Mouse (Mus musculus): ENCODE measurements around the gene Cacnb4. TPM values are rescaled to one million over a fixed set of nuclear protein-coding genes. Genes with fewer than 3 reads are reported as not detected.

Gene Cacnb4
- 0.06 TPM for polyA plus RNA-seq (2017; shearing (Covaris generic))

GRCm38 (mm10) chr2:52676023-52676912 lies at the start of gene Cacnb4:
Cacnb4 (minus strand) TSS chr2:52676831.

GRCm38 (mm10) chr2:52424747-52425522 lies 251.7 kb downstream of the Cacnb4 start, which contains the start of gene Arl5a:
Arl5a (minus strand) TSS chr2:52424901.

GRCm38 (mm10) chr2:52378448-52378804 lies 298.2 kb downstream of the Cacnb4 start, which contains the start of gene Neb:
Neb (minus strand) TSS chr2:52378474.

Other genes starting within 250 kb of the Cacnb4 start
- gene Stam2, start 65.5 kb upstream of the Cacnb4 start, polyA plus RNA-seq (2017; shearing (Covaris generic)), result 32.5 TPM
- not detected for gene Fmnl2, start 181.0 kb upstream of the Cacnb4 start, polyA plus RNA-seq (2017; shearing (Covaris generic))